In genomic region chr1:79449943-79450342, GRCm38 (mm10) we compare ENCODE assay signal across 10 mouse cellular contexts. TPM values are rescaled to one million over a fixed set of nuclear protein-coding genes. Genes with fewer than 3 reads are reported as not detected.
A peak's percentile ranks its signal among the peaks of the same experiment; 100 is the strongest.
DNase-seq lines count a peak whose midpoint lies in the region; ATAC-seq and TF ChIP-seq lines count a peak whose summit lies in the region.
"Had no signal": no experiment of that assay in that cellular context is flagged by ENCODE, and none has a peak within 500 bp of the region (broad histone marks: within the 10 kb centered on the region; RNA-seq: fewer than 3 reads in every experiment).

No protein-coding gene starts in this region.

- no peaks in the 10 kb centered on the region for H3K9me3 ChIP-seq in kidney, postnatal 0 days (replicated peaks; ENCODE audit: low read length)
- H3K9me3 ChIP-seq in forebrain, embryonic 13.5 days (replicated peaks) = no peaks in the 10 kb centered on the region
- no peaks in the 10 kb centered on the region for H3K9me3 ChIP-seq in hindbrain, postnatal 0 days (ENCODE audit: low read length)
- H3K9me3 ChIP-seq in neural tube, embryonic 15.5 days (replicated peaks) = no peaks in the 10 kb centered on the region
- H3K9me3 ChIP-seq: lung, embryonic 15.5 days had no signal

- no peaks in the 10 kb centered on the region for H3K27me3 ChIP-seq in kidney, postnatal 0 days (ENCODE audit: insufficient read depth, low read length)
- no peaks in the 10 kb centered on the region for H3K27me3 ChIP-seq in forebrain, embryonic 13.5 days
- no peaks in the 10 kb centered on the region for H3K27me3 ChIP-seq in hindbrain, postnatal 0 days (ENCODE audit: insufficient read depth, low read length)
- H3K27me3 ChIP-seq in neural tube, embryonic 15.5 days (replicated peaks) = no peaks in the 10 kb centered on the region
- H3K27me3 ChIP-seq: lung, embryonic 15.5 days had no signal

- no peak for TF ChIP-seq CTCF in kidney, postnatal 0 days (IDR thresholded peaks at IDR 0.05; ENCODE audit: low read depth)
- no peak for TF ChIP-seq CTCF in hindbrain, postnatal 0 days (IDR thresholded peaks at IDR 0.05; ENCODE audit: low read depth)

- H3K9ac ChIP-seq in kidney, postnatal 0 days (ENCODE audit: low read depth, low read length) = no peak overlapping the region
- H3K9ac ChIP-seq in forebrain, embryonic 13.5 days = peak overlapping the region; percentile 61; the same call in 1 of the 2 replicates
- H3K9ac ChIP-seq in hindbrain, postnatal 0 days (replicated peaks; ENCODE audit: low read length) = peak overlapping the region; percentile 25; the same call in 1 of the 2 replicates
- peak overlapping the region; percentile 44; the same call in 1 of the 2 replicates for H3K9ac ChIP-seq in neural tube, embryonic 15.5 days (replicated peaks)
- H3K9ac ChIP-seq: lung, embryonic 15.5 days had no signal

- H3K27ac ChIP-seq in kidney, postnatal 0 days = no peak overlapping the region
- H3K27ac ChIP-seq in forebrain, embryonic 13.5 days = peak overlapping the region; percentile 54
- peak overlapping the region; percentile 43 for H3K27ac ChIP-seq in hindbrain, postnatal 0 days
- peak overlapping the region; percentile 81 for H3K27ac ChIP-seq in neural tube, embryonic 15.5 days (replicated peaks)
- H3K27ac ChIP-seq: lung, embryonic 15.5 days had no signal

- DNase-seq in kidney, postnatal 0 days (ENCODE audit: low spot score) = no peak
- DNase-seq in kidney, postnatal 25 days = no peak
- no peak for DNase-seq in hindbrain, postnatal 0 days (ENCODE audit: low spot score)
- no peak for DNase-seq in gastrocnemius, postnatal 10 days
- DNase-seq in adrenal gland, adult 2 months = no peak
- DNase-seq: spleen, adult 18-20 months had no signal

- H3K4me3 ChIP-seq in kidney, postnatal 0 days (replicated peaks; ENCODE audit: low read depth, low read length) = no peak overlapping the region
- peak overlapping the region; percentile 39 for H3K4me3 ChIP-seq in forebrain, embryonic 13.5 days
- H3K4me3 ChIP-seq in hindbrain, postnatal 0 days (ENCODE audit: low read length) = peak overlapping the region; percentile 24
- peak overlapping the region; percentile 37 for H3K4me3 ChIP-seq in neural tube, embryonic 15.5 days (replicated peaks)
- H3K4me3 ChIP-seq: lung, embryonic 15.5 days had no signal

- no peaks in the 10 kb centered on the region for H3K36me3 ChIP-seq in kidney, postnatal 0 days (ENCODE audit: insufficient read depth, low read length)
- no peaks in the 10 kb centered on the region for H3K36me3 ChIP-seq in forebrain, embryonic 13.5 days (ENCODE audit: poor library complexity, severe bottlenecking)
- H3K36me3 ChIP-seq in hindbrain, postnatal 0 days (ENCODE audit: insufficient read depth, low read length) = no peaks in the 10 kb centered on the region
- H3K36me3 ChIP-seq in neural tube, embryonic 15.5 days = no peaks in the 10 kb centered on the region
- H3K36me3 ChIP-seq: lung, embryonic 15.5 days had no signal

- H3K4me2 ChIP-seq in kidney, postnatal 0 days (ENCODE audit: low read length) = 0 out of 2 replicates have a peak overlapping the region, but pooled peaks have one; percentile 27
- peak overlapping the region; percentile 71 for H3K4me2 ChIP-seq in forebrain, embryonic 13.5 days
- H3K4me2 ChIP-seq in hindbrain, postnatal 0 days (ENCODE audit: low read depth, low read length) = peak overlapping the region; percentile 52
- H3K4me2 ChIP-seq in neural tube, embryonic 15.5 days = peak overlapping the region; percentile 68
- H3K4me2 ChIP-seq: lung, embryonic 15.5 days had no signal

- no peaks in the 10 kb centered on the region for H3K4me1 ChIP-seq in kidney, postnatal 0 days (replicated peaks; ENCODE audit: insufficient read depth, low read length)
- peaks cover 38% of the 10 kb centered on the region for H3K4me1 ChIP-seq in forebrain, embryonic 13.5 days
- peaks cover 9% of the 10 kb centered on the region; the same call in 1 of the 2 replicates for H3K4me1 ChIP-seq in hindbrain, postnatal 0 days (ENCODE audit: insufficient read depth, low read length)
- peaks cover 17% of the 10 kb centered on the region for H3K4me1 ChIP-seq in neural tube, embryonic 15.5 days
- H3K4me1 ChIP-seq: lung, embryonic 15.5 days had no signal

- ATAC-seq in kidney, postnatal 0 days (replicated peaks; ENCODE audit: low FRiP score, low read depth) = no peak
- no peak for ATAC-seq in forebrain, embryonic 13.5 days
- ATAC-seq in hindbrain, postnatal 0 days = peak; percentile 10; the same call in 1 of the 2 replicates
- ATAC-seq in neural tube, embryonic 15.5 days (ENCODE audit: low FRiP score) = 0 out of 2 replicates have a peak, but pooled peaks have one; percentile 39

- 21% methylated on average over 6 of the region's 6 CpGs for WGBS in kidney, postnatal 0 days
- 10% methylated on average over 6 of the region's 6 CpGs for WGBS in forebrain, embryonic 13.5 days
- 14% methylated on average over 6 of the region's 6 CpGs for WGBS in hindbrain, postnatal 0 days
- WGBS in neural tube, embryonic 15.5 days = 21% methylated on average over 6 of the region's 6 CpGs

RNA-seq across cellular contexts. Expression of gene Scg2, which starts 10.0 kb away (rescaled TPM):
- polyA plus RNA-seq in kidney, postnatal 0 days (2015; fragmentation: Nextera tagmentation; extraction: Ambion mirVana) = 0.09 and 0.17 TPM in 2 replicates
- polyA plus RNA-seq in forebrain, embryonic 13.5 days (2015; fragmentation: Nextera tagmentation; extraction: Ambion mirVana) = 21.5 and 30.0 TPM in 2 replicates
- 150 and 156 TPM in 2 replicates for total RNA-seq in hindbrain, postnatal 0 days (2014; rRNA removed)
- 296 and 300 TPM in 2 replicates for polyA plus RNA-seq in hindbrain, postnatal 0 days (2015; fragmentation: Nextera tagmentation; extraction: Ambion mirVana)
- 108 and 141 TPM in 2 replicates for polyA plus RNA-seq in neural tube, embryonic 15.5 days (2015; fragmentation: Nextera tagmentation; extraction: Ambion mirVana)
- total RNA-seq in gastrocnemius, postnatal 10 days (2021) = under 1 TPM in 1 of 2 experiments, not detected in 1; 0.23 TPM
- total RNA-seq in adrenal gland, adult 2 months (2021) = 1,000 to 10,000 TPM in 1 of 2 experiments, 100 to 1,000 TPM in 1; 748 to 1,112 TPM
- polyA plus RNA-seq in adrenal gland, adult 2 months (2012; rRNA removed) = 16.2 and 17.1 TPM in 2 replicates
- total RNA-seq: MEL had no signal

Comparison
In these comparisons a context has a peak if more than half of its experiments do, and no peak if none do; other contexts are left out.
1. ATAC-seq: peak in hindbrain, postnatal 0 days (single experiment) and neural tube, embryonic 15.5 days (single experiment); none in kidney, postnatal 0 days (single experiment) and forebrain, embryonic 13.5 days (single experiment).
2. RNA of gene Scg2, which starts 10.0 kb away (polyA plus RNA-seq): 296 to 300 TPM in hindbrain, postnatal 0 days, 108 to 141 TPM in neural tube, embryonic 15.5 days, 21.5 to 30.0 TPM in forebrain, embryonic 13.5 days and 16.2 to 17.1 TPM in adrenal gland, adult 2 months; 0.09 to 0.17 TPM in kidney, postnatal 0 days; every median in the first group is over 10 times any median in the second.
3. Peak in every context shown above with its lines, with median percentiles within 50 percentile points of each other: H3K4me2 ChIP-seq.